Mouse (Mus musculus): ENCODE data around the gene Ehmt2.
"Not testable (repeated sequence)": the region's sequence is repeated elsewhere in the genome, so short reads cannot be mapped to it uniquely, and the experiment has no call there.

Ehmt2 gene

DNA sequence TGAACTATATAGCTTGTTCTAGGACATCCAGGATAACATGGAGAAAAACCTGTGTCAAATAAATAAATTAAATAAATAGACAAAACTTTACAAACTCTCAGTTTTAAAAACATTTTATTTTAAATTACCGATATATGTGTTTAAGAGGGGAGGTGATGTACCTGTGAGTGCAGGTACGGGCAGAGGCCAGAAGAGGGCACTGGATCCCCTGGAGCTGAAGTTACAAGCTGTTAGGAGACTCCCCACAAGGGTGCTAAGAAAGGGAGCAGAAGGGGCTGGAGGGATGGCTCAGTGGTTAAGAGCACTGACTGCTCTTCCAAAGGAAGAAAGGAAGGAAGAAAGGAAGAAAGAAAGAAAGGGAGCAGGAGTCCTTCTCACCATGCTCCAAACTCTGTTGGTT, 6.9 kb upstream of the Ehmt2 start:
- DNase-seq (ENCODE audit: low spot score in 2 of 2), result no peak

DNA sequence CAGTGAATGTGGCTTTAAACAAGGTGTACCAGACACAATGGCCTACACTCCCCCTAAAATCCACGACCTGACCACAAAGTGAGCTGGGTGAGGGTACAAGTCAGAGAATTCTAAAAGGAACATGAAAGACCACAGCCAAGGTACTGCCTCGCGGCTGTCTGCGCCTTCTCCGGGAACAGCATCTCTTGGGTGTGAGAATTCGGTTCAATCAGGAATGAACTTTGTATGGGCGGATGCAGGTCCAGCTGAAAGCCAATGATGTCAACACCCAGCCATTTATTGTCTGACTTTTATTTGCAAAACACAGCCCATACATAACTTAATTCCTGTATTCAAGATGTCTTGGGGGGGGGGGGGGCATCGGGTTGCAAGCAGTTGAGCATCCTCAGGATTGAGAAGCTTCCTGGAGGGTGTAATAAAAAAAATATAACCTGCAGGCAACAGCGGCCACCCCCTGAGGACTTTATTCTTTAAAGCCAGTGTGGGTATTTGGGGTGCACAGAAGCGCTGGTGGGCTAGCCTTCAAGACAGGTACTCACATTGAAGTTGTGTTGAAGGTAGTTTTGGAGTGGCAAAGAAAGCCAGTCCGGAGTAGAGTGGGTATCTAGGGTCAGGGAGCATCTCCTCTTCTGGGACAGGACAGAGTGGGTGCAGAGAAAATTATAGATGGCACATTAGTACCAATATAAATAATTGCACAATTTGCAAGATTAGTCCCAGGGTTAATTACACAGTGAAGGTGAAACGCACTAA, 5.0 kb upstream of the Ehmt2 start:
- no peak for DNase-seq (ENCODE audit: low spot score in 2 of 2)

DNA sequence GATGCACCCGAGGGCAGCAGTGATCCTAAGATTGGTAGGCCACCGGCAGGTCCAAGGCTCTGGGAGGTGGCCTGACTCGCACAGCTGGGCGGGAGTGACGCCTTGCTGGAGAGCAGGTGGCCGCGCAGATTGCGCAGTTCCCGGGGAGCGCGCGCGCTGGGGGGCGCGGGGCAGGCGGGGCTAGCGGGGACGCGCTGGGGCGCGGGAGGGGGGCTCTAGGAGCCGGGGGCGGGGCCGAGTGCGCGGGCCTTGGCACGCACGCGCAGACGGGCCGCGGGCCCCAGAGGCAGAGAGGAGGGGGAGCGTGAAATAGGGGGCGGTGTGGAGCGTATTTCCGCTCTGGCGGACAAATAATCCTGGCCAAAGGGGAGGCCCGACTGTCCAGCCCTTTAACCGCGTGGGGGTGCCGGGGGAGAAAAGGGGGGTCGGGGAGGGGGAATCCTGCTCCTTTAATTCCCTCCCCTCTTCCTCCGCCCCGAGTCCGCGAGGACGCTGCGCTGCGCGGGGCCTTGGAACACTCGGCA, 4.1 kb upstream of the Ehmt2 start:
- peak; percentile 96 for DNase-seq (ENCODE audit: low spot score in 2 of 2)

DNA sequence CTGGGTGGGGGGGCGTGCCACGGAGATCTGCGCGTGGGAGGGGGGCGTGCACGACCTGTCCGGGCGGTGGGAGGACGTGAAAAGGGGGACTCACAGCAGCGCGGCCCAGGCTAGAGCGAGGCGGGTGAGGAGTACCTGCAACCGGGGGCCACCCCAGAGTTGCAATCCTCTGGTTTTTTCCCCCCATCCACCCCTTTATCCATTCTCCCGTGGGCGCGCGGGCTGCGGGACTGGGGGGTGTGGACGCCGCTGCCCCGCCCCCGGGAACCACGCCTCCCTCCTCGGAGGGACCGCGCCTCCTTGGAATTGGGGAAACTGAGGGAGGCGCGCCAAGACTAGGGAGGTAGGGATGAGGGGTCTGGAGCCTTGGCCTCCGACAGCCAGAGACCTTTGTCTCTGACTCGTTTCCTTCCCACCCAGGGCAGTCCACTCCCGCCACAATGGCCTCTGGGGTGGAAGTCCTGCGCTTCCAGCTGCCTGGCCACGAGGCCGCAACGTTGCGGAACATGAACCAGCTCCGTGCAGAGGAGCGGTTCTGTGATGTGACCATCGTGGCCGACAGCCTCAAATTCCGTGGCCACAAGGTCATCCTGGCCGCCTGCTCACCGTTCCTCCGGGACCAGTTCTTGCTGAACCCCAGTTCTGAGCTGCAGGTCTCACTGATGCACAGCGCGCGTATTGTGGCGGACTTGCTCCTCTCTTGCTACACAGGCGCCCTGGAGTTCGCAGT, 3.3 kb upstream of the Ehmt2 start:
- DNase-seq (ENCODE audit: low spot score in 2 of 2), result peak in 1 of 2 experiments; percentile 59

DNA sequence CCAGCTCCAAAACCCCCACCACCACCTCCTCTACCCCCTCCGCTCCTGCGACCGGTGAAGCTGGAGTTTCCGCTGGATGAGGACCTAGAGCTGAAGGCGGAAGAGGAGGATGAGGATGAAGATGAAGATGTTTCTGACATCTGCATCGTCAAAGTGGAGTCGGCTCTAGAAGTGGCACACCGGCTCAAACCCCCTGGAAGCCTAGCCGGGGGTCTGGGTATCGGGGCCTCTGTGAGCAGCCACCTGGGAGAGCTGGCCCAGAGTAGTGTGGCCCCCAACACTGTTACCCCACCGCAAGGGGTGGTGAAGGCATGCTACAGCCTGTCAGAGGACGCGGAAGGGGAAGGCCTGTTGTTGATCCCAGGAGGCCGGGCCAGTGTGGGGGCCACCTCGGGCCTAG, 2.5 kb upstream of the Ehmt2 start:
- DNase-seq (ENCODE audit: low spot score in 2 of 2), result no peak

DNA sequence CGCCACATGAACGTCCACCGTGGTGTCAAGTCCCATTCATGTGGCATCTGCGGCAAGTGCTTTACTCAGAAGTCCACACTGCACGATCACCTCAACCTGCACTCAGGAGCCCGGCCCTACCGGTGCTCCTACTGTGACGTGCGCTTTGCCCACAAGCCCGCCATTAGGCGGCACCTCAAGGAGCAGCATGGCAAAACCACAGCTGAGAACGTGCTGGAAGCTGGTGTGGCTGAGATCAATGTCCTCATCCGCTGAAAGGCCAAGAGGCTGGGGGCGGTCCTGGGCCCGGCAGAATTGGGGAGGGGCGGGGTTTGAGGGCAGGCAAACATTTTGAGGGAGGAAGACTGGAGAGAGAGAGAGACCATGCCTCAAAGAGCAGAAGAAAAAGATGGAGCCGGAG, 1.9 kb upstream of the Ehmt2 start:
- DNase-seq (ENCODE audit: low spot score in 2 of 2), result no peak

DNA sequence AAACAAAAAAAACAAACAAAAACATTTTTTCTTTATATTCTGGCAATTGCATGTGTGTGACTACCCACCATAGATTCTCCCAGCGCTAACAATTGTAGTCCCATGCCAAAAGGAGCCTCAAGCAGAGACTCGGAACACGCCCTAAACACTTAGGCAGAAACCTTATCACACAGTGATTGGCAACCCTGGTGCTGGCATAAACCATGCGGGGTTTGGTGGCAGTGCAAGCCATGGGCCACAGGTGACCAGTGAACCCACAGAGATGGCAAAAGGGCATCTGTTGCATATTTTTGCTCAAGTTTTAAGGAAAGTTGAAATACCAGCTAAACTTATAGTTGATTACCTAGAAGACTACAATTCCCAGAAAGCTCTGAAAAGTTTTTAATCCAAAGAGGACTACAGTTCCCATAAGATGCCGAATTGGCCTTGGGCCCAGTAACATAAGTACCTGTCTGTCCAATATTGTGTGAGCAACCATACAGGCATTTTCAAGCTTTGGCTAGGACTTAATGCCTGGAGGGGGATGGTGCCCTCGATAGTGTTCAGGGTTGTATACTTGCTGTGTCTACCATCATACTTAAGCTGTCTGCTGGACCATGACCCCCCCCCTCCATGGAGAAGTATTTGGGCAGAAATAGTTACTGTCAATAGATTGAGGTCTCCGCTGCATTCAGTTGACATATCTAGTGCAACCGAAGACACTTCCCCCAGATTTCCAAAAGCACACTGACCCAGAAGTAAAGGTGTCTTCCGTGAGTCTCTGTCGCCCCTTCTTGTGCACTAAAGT, 703 bp upstream of the Ehmt2 start:
- no peak for DNase-seq (ENCODE audit: low spot score in 2 of 2)

DNA sequence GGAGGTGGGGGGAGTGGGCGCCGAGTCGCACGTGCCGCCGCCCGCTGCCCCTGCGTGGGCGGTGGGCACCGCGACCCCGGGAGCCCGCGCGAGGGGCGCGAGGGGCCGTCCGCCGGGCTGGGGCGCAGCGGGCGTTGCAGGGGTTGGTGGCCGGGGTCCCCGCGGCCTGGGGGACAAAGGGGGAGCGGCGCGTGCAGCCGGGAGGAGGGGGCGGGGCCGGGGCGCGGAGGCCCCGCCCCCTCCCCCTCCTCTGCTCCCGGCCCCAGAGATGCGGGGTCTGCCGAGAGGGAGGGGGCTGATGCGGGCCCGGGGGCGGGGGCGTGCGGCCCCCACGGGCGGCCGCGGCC, 410 bp downstream of the Ehmt2 start:
- no peak for DNase-seq (ENCODE audit: low spot score in 2 of 2)

DNA sequence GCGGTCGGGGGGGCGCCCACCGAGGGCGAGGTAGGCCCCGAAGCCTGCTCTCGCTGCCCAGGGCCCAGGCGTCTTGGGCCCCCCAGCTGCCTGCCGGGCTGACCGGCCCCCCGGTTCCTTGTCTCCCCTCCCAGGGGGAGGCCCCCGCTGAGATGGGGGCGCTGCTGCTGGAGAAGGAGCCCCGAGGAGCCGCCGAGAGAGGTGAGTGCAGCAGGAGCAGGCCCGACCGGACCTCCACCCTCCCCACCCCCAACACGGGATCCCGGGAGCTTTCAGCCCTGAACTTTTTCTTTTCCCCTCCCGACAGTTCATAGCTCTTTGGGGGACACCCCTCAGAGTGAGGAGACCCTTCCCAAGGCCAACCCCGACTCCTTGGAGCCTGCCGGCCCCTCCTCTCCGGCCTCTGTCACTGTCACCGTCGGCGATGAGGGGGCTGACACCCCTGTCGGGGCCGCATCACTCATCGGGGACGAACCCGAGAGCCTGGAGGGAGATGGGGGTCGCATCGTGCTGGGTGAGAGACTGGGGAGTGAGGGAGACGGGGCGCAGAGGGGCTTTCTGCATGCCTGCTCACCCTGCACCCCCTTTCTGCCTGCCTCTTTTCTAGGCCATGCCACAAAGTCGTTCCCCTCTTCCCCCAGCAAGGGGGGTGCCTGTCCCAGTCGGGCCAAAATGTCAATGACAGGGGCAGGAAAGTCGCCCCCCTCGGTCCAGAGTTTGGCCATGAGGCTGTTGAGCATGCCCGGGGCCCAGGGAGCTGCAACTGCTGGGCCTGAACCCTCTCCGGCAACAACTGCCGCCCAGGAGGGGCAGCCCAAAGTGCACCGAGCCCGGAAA, 1.0 kb downstream of the Ehmt2 start:
- peak in 1 of 2 experiments; percentile 47 for DNase-seq (ENCODE audit: low spot score in 2 of 2)

DNA sequence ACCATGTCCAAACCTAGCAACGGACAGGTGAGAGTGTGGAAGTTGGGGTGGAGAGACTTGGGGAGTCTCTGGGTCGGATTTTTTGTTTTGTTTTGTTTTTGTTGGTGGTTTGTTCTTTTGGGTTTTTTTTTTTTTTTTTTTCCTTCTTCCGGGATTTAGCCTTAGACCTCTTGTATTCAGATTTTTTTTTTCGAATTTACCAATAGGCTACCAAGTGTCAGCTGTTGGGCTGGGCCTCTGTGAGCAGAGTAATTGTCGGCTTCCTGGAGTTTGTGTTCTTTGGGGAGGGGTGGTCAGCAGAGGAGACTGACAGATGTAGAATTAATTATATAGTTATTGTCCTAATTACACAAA, 1.6 kb downstream of the Ehmt2 start:
- DNase-seq (ENCODE audit: low spot score in 2 of 2), result no peak

DNA sequence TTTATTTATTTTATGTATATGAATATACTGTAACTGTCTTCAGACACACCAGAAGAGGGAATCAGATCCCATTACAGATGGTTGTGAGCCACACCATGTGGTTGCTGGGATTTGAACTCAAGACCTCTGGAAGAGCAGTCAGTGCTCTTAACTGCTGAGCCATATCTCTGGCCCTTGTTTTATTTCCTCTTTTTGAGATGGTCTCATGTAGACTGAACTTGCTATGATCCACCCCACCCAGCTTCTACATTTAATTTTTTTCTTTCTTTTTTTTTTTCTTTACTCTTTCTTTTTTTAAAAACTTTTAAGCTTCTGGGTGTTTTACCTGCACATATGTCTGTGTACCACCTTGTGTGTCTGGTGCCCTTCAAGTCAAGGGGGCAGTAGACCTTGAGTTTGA, 2.6 kb downstream of the Ehmt2 start:
- DNase-seq (ENCODE audit: low spot score in 2 of 2), result not testable (repeated sequence)

DNA sequence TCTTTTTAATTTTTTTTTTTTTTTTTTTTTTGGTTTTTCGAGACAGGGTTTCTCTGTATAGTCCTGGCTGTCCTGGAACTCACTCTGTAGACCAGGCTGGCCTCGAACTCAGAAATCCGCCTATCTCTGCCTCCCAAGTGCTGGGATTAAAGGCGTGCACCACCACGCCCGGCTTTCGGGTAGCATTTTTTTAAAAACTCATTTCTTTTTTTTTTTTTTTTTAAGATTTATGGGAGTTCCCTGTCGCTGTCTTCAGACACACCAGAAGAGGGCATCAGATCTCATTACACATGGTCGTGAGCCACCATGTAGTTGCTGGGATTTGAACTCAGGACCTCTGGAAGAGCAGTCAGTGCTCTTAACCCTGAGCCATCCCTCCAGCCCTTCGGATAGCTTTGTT, 3.7 kb downstream of the Ehmt2 start:
- DNase-seq (ENCODE audit: low spot score in 2 of 2), result not testable (repeated sequence)

DNA sequence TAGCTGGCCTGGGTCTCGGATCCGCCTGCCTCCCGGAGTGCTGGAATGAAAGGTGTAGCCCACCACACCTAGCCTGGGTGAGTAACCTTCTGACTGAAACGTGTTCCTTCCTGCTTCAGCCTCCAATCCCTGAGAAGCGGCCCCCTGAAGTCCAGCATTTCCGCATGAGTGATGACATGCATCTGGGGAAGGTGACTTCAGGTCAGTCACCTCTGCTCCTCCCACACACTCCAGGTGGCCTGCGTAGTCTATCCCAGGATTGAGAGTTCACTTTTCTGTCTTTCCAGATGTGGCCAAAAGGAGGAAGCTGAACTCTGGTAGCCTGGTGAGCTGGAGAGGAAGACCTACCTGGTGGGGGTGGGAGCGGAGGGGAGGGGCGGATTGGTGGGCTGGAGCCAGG, 4.6 kb downstream of the Ehmt2 start:
- no peak for DNase-seq (ENCODE audit: low spot score in 2 of 2)

DNA sequence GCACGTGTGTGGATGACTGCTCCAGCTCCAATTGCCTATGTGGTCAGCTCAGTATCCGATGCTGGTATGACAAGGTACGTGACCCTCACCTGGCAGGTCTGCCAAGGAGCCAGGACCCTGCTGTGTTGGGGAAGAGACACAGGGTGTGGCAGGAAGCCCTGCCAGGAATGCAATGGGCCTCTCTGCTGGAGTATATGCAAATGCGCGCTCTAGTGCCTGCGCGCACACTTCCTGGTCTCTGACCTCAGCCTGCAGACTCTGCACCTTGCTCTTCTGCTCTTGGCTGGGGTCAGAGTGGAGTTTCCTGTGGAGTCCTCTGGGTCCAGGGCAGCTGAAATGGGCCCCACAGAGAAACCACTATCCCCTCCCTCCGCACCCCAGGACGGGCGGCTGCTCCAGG, 12.7 kb downstream of the Ehmt2 start:
- DNase-seq (ENCODE audit: low spot score in 2 of 2), result no peak

DNA sequence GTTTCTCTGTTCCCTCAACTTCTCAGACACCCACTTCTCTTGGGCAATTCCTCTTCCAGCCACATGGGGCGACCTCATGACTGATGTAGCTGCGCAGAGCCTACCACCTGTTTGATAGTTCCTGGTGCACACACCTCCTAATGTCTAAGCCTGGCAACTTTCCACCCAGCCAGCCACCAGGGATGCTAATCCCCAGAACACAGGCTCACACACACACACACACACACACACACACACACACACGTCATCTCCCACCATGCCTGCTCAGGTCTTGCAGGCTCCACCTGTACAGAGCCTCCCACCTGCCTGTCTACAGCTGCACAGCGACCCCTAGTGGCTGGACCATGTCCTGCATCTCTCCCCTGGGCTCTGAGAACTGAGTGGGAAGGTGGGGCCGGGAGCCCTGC, 13.7 kb downstream of the Ehmt2 start:
- peak; percentile 56 to 84 for DNase-seq (ENCODE audit: low spot score in 2 of 2)

DNA sequence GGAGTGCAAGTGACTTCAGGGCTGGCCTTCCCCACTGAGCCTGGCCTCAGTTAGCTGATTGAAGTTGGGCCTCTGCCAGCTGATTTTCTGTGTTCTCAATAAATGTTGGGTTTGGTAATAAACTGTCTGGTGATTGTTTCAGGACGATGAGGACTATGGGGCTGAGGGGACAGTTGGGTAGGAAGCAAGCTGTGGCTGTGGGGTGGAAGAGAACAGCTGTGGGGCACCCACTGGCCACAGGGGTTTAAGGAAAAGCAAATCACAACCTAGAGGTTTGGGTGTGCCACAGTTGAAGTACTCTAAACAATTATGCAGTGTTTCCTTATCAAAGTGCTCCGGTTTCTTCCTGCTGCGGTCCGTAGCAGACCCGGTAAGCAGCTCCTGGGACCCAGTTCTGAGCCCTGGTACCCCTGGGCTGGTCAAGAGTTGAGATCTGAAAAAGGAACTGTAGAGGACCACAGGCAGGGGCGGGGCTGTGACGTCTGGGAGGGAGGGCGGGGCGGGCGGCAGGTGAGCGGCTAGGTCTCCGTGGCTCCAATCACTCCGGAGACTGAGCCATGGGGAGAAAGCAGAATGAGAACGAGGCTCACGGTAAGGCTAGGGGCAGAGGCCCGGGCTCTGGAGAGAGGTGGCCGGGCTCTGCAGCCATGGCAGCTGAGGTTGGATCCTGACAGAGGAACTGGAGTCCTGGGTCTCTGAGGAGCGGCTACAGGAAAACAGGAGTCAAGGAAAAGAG, 15.8 kb downstream of the Ehmt2 start, which contains the start of gene Slc44a4:
TSS of gene Slc44a4 (plus strand) at position 537 of the 736 bp plus-strand sequence.
- DNase-seq (ENCODE audit: low spot score in 2 of 2), result no peak

DNA sequence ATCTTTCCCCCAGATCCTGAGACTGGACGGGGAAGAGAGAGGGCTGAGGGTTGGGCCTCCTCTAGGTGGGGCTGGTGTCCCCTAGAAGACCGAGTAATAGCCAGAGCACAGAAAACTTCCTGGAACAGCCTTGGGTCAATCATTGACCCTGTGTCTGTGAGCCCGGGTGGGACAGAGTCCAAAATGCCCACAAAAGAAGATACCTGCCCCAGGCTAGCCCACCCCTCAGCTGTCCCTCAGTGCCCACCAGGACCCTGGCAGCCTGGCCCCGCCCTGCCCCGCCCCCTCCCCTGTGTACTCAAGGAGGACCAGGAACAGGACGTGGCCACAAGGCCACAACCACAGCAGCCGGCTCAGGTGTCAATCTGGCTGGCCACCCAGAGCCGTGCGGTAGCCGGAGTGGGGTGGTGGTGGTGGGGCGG, 17.2 kb downstream of the Ehmt2 start:
- no peak for DNase-seq (ENCODE audit: low spot score in 2 of 2)

DNA sequence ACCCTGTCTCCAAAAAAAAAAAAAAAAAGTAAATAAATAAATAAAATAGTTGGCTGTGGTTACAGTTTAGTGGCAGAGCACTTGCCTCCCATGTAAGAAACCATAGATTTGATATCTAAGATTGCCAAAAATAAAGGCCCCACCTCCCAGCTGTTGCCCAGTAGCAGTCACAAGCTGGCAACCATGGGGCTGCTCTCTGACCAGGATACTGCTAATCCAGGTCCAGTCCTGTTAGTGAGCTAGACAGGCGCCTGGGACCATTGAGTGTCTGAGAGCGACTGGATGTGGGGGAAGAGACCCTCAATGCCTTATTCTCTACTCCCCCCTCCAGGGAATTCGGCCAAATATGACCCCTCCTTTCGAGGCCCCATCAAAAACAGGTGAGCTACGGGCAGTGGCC, 18.0 kb downstream of the Ehmt2 start:
- DNase-seq (ENCODE audit: low spot score in 2 of 2), result no peak

DNA sequence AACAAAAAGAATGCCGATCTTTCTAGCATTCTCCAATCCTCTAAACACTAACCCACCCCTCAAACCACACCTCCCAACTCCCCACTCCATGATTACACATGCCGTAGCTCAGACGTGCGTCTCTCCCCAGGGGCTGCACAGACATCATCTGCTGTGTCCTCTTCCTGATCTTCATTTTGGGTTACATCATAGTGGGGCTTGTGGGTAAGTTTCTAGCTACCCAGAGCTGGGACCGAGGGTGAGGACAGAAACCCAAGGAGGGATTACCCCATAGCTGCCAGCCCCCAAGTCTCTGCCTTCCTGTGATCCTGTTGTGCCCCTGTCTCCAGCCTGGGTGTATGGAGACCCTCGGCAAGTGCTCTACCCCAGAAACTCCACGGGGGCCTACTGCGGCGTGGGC, 18.9 kb downstream of the Ehmt2 start:
- DNase-seq (ENCODE audit: low spot score in 2 of 2), result no peak

DNA sequence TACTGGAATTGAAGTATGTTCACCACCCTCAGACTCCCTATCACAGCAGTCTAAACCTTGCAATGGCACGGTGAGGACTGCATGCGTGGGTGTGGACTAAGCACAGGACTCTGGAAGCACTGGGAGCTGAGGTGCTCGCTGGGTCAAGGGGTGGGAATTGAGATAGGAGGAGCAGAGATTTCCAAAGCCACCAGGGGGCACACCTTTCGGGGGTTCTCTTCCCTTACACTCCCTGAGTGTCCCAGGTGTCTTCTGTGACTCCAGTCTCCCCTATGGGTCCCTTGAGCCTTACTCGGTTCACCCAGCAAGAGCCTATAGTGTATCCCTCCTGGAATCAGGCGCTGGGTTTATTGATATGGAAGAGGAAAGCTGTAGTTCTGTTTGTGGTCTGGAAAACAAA, 24.7 kb downstream of the Ehmt2 start:
- no peak for DNase-seq (ENCODE audit: low spot score in 2 of 2)

DNA sequence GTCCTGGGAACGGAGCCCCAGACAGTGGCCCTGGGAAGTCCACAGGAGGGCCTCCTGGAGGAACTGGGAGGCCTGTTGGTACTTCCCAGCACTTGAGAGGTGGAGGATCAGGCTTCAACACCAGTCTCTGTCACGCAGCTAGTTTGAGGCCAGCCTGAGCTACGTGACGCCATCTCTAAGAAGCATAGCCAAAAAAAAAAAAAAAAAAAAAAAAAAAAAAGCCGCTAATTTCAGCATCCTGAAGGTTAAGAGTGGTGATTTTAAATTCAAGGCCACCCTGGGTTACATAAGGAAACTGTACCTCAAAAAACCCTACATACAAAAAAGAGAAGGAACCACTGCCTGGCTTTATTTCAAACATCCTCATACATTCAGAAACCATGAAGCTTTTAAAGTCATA, 26.0 kb downstream of the Ehmt2 start:
- no peak for DNase-seq (ENCODE audit: low spot score in 2 of 2)
